Mouse (Mus musculus) kidney, postnatal 0 days (tissue): ENCODE results near the gene Mup1. TPM values are rescaled to one million over a fixed set of nuclear protein-coding genes. Genes with fewer than 3 reads are reported as not detected.
"Not testable (repeated sequence)": the region's sequence is repeated elsewhere in the genome, so short reads cannot be mapped to it uniquely, and the experiment has no call there.

ENCODE experiments used
- ATAC-seq: fragments of 200-750 bp; cut with Nextera tagmentation; replicated peaks from 2 replicates; pipeline ENCODE4 v1.8.0; 2017; ENCODE audit warnings: low read depth, moderate number of reproducible peaks, moderate TSS enrichment, moderate library complexity; ENCODE audit not compliant: low FRiP score
- DNase-seq: peaks from one replicate; pipeline ENCODE4 v3.0.0-alpha.2; 2016; ENCODE audit warnings: low spot score
- H3K27ac ChIP-seq: fragments of 300-500 bp; sonication (generic); 2 replicates; pipeline ENCODE4 v1.5.1; 2014; ENCODE audit warnings: mild to moderate bottlenecking
- H3K27me3 ChIP-seq: fragments of 300-500 bp; sonication (generic); 2 replicates; pipeline ENCODE4 v1.6.1; 2014; ENCODE audit warnings: low read length, mixed read lengths; ENCODE audit not compliant: insufficient read depth
- H3K36me3 ChIP-seq: fragments of 300-500 bp; sonication (generic); 2 replicates; pipeline ENCODE4 v1.6.1; 2014; ENCODE audit warnings: low read length, mixed read lengths; ENCODE audit not compliant: insufficient read depth
- H3K4me1 ChIP-seq: fragments of 300-500 bp; sonication (generic); replicated peaks from 2 replicates; pipeline ENCODE4 v1.6.1; 2014; ENCODE audit warnings: antibody characterized with exemption, low read length, mixed read lengths; ENCODE audit not compliant: insufficient read depth
- H3K4me2 ChIP-seq: fragments of 300-500 bp; sonication (generic); 2 replicates; pipeline ENCODE4 v1.6.1; 2014; ENCODE audit warnings: mild to moderate bottlenecking, low read length, moderate library complexity, mixed read lengths
- H3K4me3 ChIP-seq: fragments of 300-500 bp; sonication (generic); replicated peaks from 2 replicates; pipeline ENCODE4 v1.5.1; 2014; ENCODE audit warnings: low read depth, low read length
- H3K9ac ChIP-seq: fragments of 300-500 bp; sonication (generic); 2 replicates; pipeline ENCODE4 v1.6.1; 2014; ENCODE audit warnings: low read depth, low read length
- H3K9me3 ChIP-seq: fragments of 300-500 bp; sonication (generic); replicated peaks from 2 replicates; pipeline ENCODE4 v1.6.1; 2016; ENCODE audit warnings: low read length, inconsistent platforms, mixed read lengths
- WGBS: fragments of 180-500 bp; shearing (Covaris S2); extraction: QIAGEN DNeasy Blood & Tissue Kit; methylation state at CpG from one replicate; pipeline ENCODE4 v1.1.7; 2014; 5-methylcytosine and 5-hydroxymethylcytosine counted together
- polyA plus RNA-seq: library from polyadenylated mRNA; unstranded; fragments of >200 nt; fragmentation: Nextera tagmentation; extraction: Ambion mirVana; gene quantifications from 2 replicates; pipeline ENCODE4 v1.2.1, GENCODE M21; 2015

Mup1 gene
- not detected in 2 replicates for polyA plus RNA-seq

DNA sequence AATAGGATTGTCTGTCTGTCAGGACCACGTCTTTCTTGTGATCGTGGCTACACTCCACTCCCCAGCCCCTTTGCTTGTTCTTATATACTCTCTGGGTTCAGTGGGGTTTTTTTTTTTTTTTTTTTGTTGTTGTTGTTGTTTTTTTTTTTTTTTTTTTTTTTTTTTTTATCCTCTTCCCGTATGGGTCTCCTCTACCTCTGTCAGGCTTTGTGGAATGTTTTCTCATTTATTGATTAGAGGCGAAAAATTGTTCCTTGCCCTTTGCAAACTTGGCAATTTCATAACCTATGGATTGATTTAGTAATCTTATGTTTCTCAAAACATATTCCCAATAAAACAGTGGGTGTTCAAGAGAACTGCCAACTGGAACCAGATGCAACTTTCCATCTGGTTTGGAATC, at the start of gene Mup1:
TSS of gene Mup1 (minus strand) at position 101 of the 400 bp plus-strand sequence.
- H3K4me3 ChIP-seq, H3K27ac ChIP-seq, ATAC-seq, H3K27me3 ChIP-seq, H3K36me3 ChIP-seq, H3K4me2 ChIP-seq, H3K9me3 ChIP-seq, H3K4me1 ChIP-seq, H3K9ac ChIP-seq, DNase-seq: not testable (repeated sequence)
- 88% methylated on average over 2 of the region's 4 CpGs for WGBS

Other genes starting within 250 kb of the Mup1 start
- gene Mup9, start 80.0 kb downstream of the Mup1 start, polyA plus RNA-seq = not detected in 2 replicates
- not detected in 2 replicates for gene Mup10, start 80.2 kb upstream of the Mup1 start, polyA plus RNA-seq
- not detected in 2 replicates for gene Mup11, start 160.5 kb upstream of the Mup1 start, polyA plus RNA-seq
- not detected in 2 replicates for gene Mup12, start 239.4 kb upstream of the Mup1 start, polyA plus RNA-seq